Mouse (Mus musculus): Measurements from ENCODE around the gene Zfp281.

- TF ChIP-seq POLR2A (IDR thresholded peaks at IDR 0.05; ENCODE audit: borderline replicate concordance, extremely low read depth, low read depth, low read length) (no peak), CTCF (IDR thresholded peaks at IDR 0.05; ENCODE audit: insufficient read depth, low read length) (no peak)
Measured at GRCm38 (mm10) chr1:136608339-136609261, 16.1 kb upstream of the Zfp281 start.

Data from lung, adult 2 months (tissue).